Mouse (Mus musculus) olfactory bulb, adult 2 months (tissue): ENCODE results near the gene Cgas.

ENCODE experiments used
- CTCF ChIP-seq: fragments of 200-500 bp; IDR thresholded peaks from 2 replicates; pipeline ENCODE4 v1.5.1; 2012; ENCODE audit warnings: low read depth, mild to moderate bottlenecking, low read length, moderate library complexity; ENCODE audit not compliant: insufficient read depth
- POLR2A ChIP-seq: fragments of 200-500 bp; IDR thresholded peaks from 2 replicates; pipeline ENCODE4 v1.6.1; 2012; ENCODE audit warnings: mild to moderate bottlenecking, low read depth, low read length, moderate library complexity; ENCODE audit not compliant: insufficient read depth

DNA sequence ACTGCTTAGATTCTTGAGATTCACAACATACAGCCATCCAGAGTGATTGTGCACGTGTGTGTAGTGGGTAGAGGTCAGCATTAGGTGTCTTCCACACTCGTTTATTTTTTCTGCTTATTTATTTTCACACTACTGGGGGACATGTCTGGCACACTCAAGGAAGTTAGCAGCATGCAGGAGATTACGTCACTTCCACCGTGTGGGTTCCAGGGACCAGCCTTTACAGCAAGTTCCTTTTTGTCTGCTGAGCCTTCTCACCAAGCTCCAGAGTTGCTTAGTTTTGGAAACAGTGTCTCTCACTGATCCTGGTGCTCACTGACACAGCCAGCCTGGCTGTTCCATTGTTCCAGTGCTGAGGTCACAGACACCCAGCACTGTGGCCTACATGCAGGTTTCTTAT, 8.3 kb upstream of the Cgas start:
- no peak for TF ChIP-seq POLR2A
- no peak for TF ChIP-seq CTCF
